Mouse (Mus musculus): Measurements from ENCODE around the gene Ppih.

The Ppih gene

GRCm38 (mm10) chr4:119320131-119320830, at the start of gene Ppih:
TSS of gene Ppih (minus strand) at chr4:119320546.
- peak; percentile 96 to 98 for DNase-seq

DNA sequence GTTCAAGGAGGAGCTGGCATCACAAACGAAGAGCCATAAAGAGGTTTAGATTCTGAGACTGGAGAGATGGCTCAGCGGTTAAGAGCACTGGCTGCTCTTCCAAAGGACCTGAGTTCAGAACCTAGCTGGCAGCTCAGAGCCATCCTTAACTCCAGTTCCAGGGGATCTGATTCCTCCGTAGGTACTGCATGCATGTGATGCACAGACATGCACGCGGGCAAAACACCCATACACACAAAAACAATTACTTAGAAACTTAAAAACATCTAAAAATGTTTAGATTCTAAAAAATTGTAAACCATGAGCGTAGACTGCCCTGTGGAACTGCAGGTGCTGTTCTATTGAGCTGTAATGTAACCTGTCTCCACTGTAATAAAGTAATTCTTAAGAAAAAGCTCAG, 49.1 kb upstream of the Ppih start:
- DNase-seq, result no peak

DNA sequence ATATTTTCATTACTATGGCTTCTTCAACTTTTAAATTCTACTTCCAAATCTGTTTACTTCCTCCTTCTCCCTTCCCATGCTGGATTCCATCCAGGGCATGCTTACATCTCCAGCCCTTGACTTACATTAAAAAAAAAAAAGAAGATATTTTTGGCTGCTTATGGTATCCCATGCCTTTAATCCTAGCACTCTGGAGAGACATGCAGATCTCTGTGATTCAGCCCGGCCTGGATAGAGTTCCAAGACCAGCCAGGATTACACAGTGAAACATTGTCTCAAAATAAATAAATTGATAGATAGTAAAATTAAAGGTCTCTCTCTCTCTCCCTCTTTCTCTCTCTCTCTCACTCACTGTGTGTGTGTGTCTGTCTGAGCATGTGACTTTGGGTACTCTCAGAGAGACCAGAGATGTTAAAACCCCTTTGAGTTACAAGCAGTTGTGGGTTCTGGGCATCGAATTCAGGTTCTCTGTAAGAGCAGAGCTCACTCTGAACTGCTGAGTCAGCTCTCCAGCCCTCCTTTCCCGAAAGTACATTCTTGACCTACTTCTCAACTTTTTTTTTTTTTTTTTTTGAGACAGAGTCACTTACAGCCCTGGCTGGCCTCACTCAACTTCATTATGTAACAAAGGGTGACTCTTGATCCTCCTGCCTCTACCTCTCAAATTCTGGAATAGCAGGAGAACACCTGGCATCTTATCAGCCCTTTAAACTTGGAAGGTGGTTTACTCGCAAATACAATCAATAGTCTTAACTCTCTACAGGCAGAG, 46.6 kb upstream of the Ppih start:
- peak in 1 of 2 experiments; percentile 15 for DNase-seq

DNA sequence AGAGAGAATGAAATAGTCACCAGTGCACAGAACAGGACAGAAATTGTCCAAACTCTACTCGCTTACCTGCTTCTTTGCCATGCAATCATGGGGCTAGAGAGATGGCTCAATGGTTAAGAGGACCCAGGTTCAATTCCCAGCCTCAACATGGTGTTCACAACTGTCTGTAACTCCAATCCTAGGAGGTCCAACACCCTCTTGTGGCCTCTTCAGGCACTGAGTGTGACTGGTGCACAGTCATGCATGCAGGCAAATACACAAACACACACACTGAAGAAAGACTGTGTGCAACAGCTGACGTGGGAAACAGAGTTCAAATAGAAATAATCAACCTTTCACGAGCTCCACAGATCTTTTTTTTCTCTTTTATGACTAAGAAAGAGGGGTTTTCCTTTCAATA, 41.9 kb upstream of the Ppih start:
- no peak for DNase-seq

DNA sequence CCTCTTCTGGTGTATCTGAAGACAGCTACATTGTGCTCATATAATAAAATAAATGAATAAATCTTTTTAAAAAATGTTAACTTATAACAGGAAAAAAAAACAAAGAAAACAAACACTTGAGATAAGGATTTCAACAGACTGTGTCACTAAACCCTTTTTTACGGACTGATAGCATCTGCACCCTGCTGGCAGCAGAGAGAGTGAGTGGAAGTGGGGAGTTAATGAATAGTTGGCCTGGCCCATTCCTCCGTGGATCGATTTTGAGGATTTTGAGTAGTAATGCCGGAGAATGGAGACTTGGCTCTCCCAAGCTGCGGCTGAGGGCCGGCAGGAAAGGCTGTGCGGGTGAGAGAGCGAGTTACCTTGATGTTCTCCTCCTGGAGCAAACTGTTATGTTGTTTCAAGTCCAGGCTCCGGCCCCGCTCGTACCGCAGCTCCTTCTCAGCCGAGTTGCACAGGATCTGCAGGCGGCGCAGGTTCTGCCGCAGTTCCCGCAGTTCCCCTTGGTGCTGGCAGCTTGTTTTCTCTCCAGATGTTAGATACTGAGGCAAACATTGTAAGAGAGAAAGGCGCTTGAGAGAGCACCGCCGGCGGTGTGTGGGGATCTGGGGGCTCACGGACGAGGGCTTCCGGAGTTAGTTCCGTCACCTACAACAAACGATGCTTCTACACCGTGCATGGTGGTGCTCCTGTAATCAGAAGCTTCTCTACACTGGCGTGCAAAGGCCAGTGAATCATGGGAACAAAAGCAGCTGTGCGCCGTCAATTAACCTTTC, 39.0 kb upstream of the Ppih start:
- DNase-seq, result peak in 1 of 2 experiments; percentile 21

DNA sequence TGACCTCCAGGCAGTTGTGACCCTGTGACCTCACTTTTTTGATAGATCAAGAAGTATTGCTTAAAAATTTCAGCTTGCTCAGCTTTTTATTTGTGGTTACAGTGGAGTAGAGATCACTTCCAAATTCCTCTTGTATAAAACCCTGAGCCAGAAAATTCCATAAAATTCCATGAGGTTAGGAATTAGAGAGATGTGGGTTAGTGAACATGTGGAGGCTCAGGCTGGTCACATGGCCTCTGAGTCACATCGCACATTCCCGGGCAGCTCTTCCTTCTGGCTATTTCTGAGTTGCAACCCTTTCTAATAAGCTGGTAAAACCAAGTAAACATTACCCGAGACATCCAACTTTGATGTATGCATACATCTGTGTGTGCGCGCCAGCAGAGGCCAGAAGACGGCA, 25.2 kb upstream of the Ppih start:
- no peak for DNase-seq

GRCm38 (mm10) chr4:119338861-119339361, 18.6 kb upstream of the Ppih start:
- DNase-seq, result peak; percentile 27 to 59

GRCm38 (mm10) chr4:119338422-119338821, 18.1 kb upstream of the Ppih start:
- no peak for DNase-seq

- DNase-seq, result no peak
Observed at GRCm38 (mm10) chr4:119333487-119333886, 13.1 kb upstream of the Ppih start.

GRCm38 (mm10) chr4:119320896-119321550, 677 bp upstream of the Ppih start:
- peak in 1 of 2 experiments; percentile 8 for DNase-seq

- no peak for DNase-seq
Observed at GRCm38 (mm10) chr4:119313756-119314155, 6.6 kb downstream of the Ppih start.

- DNase-seq, result no peak
Observed at GRCm38 (mm10) chr4:119305418-119305817, 14.9 kb downstream of the Ppih start.

DNA sequence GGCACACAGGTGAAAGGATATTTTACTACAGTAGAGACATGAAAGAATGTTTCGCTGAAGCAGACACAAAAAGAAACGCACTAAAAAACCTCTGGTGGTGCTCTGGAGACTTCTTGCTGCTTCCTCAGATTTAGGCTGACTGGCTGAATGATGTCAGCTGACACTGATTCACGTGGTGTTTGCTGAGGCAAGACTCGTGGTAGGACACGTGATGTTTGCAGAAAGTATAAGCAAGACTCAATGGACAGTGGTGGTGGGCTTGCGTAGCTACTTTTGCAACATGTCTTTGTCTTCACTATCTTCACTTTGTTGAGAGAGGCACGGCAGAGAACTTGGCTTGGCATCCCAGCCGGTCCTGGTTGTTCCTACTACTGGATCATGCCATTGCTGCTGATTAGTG, 17.1 kb downstream of the Ppih start:
- no peak for DNase-seq

- no peak for DNase-seq
Observed at GRCm38 (mm10) chr4:119301777-119302176, 18.6 kb downstream of the Ppih start.

- no peak for DNase-seq
Observed at GRCm38 (mm10) chr4:119300761-119301160, 19.6 kb downstream of the Ppih start.

DNA sequence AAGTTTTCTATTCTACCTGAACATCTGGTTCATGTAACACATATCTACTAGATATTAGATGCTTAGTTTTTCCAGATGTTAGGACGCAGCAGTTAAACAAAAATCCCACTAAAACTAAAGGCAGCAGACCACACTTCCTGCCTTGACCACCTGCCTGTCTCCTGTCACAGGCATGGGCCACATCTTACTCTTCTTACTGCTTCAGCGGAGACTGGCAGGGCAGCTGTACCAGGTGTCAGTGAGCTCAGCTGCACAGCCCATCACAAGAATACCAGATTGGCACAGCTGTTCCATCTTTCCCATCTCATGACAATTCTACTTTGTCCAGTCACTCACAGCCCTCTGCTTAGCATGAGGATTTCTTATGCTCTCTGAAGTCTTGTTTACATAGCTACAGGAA, 23.0 kb downstream of the Ppih start:
- DNase-seq, result no peak

- no peak for DNase-seq
Observed at GRCm38 (mm10) chr4:119295134-119295453, 25.3 kb downstream of the Ppih start.

- peak; percentile 99 to 100 for DNase-seq
Observed at GRCm38 (mm10) chr4:119294415-119295133, 25.8 kb downstream of the Ppih start, which contains the start of gene Ybx1. TSS of gene Ybx1 (minus strand) at chr4:119294604.

DNA sequence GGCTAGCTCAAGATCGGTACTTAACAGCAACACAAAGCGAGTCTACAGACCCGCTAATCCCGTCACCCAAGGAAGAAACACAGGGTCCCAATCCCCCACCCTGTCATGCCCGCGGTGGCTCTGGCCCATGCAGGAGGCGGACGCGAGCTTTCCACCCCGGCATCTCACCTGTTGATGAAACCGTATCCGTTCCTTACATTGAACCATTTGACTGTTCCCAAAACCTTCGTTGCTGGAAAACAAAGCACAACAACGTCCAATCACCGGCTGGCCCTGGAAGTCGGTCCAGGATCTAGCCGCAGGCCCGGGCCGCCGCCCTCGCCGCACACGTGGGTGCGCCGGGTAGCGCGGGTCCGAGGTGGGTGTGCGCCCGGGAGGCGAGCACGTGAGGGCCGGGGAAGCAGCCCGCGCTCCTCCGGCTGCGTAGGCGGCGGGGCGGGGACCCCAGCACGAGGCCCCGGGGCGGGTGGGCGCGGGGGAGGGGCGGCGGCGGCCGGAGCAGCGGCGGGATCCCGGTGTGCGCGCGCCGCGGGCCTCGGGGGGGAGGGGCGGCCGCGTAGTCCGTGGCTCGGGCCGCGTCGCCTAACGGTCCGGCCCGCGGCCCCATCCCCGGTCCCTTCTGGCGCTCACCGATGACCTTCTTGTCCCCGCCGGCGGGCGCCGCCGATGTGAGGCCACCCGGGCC, 26.6 kb downstream of the Ppih start:
- DNase-seq, result peak; percentile 29 to 54

DNA sequence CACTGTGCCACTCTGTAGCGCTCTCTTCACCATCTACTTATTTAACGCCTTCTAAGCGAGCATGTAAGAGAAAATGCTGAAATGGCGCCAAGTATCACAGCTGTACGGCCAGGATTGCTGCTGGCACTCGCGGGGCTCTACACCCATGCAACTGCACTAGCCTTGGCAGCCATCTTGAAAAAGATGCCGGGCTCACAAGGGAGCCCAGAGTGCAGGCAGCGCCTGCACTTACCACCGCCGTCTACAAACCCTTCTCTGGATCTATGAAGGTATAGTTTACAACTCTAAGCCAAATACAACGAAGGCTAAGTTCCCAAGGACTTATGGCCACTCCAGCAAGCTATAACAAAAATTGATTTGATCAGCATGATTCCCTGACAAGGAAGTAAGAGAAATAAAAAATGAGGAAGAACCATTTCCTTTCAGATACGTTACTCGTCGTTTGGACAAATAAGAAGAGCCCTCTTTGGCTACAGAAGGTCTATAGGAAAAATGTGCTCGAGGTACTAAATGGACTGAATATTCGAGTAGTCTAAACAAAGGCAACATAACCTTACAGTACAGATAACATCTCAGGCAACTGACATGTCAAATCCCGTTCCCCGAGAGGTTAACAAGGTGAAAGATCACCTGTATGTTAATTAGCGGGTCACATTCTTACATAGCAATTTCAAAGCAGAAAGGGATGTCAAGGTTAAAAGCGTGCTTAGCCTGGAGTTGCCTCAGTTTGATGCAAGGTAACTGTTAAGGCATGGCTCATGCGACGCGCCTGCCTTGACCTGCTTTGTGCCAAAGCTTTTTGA, 27.4 kb downstream of the Ppih start:
- peak; percentile 68 to 70 for DNase-seq

GRCm38 (mm10) chr4:119291921-119292320, 28.4 kb downstream of the Ppih start:
- DNase-seq, result no peak
